Mouse (Mus musculus) frontal cortex, adult 2 months (tissue): ENCODE measurements around the gene Glb1. TPM values are rescaled to one million over a fixed set of nuclear protein-coding genes. Genes with fewer than 3 reads are reported as not detected.
"Not testable (repeated sequence)": the region's sequence is repeated elsewhere in the genome, so short reads cannot be mapped to it uniquely, and the experiment has no call there.

Experiments
- DNase-seq, 2 experiments: peaks; one replicate each; pipeline ENCODE4 v3.0.0; 2022; ENCODE audit warnings: low spot score in 1 of 2; ENCODE audit errors: extremely low spot score in 1 of 2
- polyA plus RNA-seq: library from polyadenylated mRNA; depleted of rRNA; stranded (reverse); fragments of >200 nt; gene quantifications from 2 replicates; pipeline ENCODE4 v1.2.3, GENCODE M21; 2012

Glb1 gene
- polyA plus RNA-seq, 1 experiment = 23.9 TPM

DNA sequence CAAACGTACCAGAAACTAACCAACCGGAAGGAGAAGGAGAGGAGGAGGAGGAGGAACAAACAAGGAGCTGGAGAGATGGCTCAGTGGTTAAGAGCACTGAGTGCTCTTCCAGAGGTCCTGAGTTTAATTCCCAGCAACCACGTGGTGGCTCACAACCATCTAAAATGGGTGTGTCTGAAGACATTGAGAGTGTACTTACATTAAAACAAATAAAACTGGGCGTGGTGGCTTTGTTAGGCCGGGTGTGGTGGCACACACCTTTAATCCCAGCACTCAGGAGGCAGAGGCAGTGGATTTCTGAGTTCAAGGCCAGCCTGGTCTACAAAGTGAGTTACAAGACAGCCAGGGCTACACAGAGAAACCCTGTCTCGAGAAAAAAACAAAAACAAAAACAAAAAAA is 6.7 kb upstream of the Glb1 start:
- DNase-seq = not testable (repeated sequence)

DNA sequence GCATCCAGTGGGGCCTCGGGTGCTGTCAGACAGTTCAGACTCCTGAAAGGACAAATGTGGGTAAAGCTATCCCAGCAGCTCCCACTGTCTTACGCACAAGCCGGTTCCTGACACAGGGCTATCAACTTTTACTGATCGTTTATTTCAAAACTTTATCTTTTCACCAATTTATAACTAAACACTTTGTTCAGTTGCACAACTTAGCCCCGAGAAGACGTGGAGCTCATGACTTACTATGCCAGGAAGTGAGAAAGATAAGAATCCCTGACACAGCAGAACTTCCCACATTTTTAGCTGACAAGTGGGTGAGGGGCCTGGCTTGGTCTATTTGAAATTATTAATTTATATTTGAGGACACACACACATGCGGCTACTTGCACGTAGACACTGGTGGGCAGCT is 6.2 kb upstream of the Glb1 start:
- no peak for DNase-seq

DNA sequence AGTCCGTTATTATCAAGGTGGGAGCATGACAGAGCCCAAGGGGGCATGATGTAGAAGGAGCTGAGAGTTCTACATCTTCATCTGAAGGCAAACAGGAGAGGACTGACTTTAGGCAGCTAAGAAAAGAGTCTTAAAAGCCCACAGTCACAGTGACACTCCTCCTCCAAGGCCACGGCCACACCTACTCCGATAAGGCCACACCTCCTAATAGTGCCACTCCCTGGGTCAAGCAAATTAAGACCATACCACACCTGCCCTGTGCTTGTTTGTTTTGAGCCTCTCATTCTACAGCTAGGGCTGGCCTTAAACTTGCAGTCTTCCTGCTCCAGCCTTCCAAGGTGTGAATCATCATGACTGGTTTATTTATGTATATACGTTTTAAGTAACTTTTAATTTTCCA is 5.6 kb upstream of the Glb1 start:
- no peak for DNase-seq

DNA sequence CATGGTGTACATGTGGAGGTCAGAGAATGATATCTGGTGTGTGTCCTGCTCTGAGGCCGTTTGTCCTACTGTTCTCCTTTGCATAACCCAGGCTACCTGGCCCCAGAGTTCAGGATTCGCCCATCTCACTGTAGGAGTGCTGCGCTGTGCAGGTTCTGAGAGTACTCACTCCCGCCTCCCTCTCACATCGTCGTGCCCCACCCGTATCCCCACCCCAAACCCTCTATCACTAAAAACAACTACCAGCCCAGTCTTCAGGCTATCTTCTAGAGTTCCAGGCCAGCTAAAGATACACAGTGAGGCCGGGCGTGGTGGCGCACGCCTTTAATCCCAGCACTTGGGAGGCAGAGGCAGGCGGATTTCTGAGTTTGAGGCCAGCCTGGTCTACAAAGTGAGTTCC is 1.2 kb upstream of the Glb1 start:
- no peak for DNase-seq

DNA sequence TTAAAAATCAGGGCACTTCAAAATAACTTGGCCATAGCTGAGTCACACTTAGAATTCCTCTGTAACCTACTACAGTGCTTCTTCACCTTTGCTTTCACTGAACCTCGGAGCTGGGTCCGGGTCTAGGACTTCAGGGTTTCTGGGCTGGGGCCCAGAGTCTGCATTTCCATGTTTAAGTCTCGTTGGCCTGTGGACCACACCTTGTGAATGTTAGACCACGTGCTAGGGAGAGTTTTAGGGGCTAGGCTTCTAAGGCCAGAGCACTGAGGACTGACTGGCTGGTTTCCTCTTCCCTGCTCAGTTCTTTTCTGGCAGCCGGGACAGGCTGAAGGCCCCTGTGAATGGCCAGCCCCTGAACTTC is 308 bp upstream of the Glb1 start:
- DNase-seq = peak; percentile 11 to 14

DNA sequence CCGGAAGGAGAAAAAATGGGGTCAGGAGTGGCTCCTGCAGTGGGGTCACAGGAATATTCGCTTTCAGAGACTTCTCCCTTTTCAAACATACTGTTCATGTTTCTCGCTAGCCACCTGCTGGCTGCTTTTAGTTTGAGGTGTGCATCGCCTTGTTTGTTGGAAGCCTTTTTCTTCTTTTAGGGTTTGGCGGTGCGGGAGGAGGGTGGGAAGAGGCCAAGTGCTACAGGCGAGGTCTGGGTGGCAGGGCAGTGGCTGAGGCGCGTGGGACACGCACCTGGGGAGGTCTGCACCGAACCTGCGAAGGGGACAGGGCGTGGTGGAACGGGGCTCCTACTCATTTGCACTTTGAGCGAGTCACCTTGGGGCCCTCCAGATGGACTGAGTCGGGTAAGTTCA is 807 bp downstream of the Glb1 start:
- DNase-seq = no peak

DNA sequence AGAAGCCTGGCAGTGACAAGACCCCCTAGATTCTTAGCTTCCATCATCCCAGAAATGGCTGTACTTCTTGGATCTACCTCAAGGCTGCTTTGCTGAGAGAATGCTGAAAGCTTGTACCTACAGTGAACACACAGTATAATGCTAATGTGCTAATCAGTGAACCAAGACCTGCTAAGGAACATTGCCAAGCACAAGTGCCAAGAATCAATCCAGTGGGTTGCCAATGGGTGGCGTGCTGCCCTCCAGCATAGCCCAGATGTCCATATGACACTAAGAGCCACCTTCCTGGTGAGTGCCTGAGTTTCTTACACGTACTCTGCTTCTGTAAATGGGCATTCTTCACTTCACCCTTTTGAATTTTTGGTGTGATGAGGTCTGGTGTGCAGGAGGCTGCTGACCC is 6.8 kb downstream of the Glb1 start:
- no peak for DNase-seq

DNA sequence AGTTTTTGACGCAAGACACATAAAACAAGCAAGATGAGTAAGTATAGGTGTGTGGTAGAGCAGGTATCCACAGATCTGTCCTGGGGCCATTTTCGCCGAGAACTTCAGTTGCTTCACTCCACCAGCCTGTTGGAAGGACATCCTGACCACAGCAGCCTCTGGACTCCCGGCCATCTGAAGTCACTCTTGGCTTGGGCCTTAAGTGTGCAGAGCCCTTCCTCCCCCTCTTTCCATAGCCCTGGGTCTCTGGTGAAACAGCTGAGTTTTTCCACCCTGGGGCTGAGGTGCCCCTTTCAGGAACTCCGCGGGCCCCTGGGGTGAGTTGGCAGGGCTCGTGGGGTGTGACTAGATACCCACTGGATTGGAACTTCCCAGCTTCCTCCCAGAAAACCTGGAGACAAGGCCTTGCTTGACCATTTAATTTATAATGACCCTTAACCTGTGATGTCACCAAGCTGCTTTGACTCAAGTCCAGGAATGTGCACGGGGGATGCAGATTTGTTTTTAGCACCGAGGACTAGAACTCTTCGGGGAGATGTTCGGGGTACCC is 9.5 kb downstream of the Glb1 start:
- no peak for DNase-seq

DNA sequence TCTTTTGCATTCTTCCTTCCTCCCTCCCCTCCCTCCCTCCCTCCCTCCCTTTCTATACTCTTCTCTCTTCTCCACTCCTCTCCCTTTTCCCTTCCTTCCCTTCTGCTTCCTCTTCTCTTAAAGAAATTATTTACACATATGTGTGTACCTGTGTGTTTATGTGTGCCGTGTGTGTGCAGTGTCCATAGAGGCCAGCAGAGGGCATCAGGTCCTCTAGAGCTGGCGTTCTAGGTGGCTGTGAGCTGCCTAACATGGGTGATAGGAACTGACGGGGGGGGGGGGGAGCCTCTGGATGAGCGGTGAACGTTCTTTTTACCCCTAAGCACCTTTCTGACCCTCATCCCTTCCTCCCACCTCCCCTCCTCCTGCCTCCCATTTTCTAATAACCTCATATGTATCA is 10.4 kb downstream of the Glb1 start:
- no peak for DNase-seq

DNA sequence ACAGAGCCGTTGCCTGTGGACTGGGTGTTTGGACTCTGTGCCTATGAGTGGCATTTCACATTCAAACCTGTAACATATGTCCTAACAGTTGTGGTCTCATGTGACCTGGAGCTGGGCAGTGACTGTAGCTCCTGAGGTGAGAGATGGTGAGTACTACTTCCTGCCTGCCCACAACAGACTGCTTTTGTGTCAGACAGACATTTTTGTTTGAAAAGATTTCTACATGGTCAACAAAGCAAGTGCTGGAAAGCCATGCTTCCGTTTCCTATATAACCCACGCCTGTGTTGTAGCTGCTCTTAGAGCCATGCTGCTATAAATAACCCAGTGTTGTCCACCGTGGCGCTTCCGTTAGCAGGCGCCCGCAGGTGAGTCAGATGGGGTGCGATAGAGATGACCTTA is 11.5 kb downstream of the Glb1 start:
- no peak for DNase-seq

DNA sequence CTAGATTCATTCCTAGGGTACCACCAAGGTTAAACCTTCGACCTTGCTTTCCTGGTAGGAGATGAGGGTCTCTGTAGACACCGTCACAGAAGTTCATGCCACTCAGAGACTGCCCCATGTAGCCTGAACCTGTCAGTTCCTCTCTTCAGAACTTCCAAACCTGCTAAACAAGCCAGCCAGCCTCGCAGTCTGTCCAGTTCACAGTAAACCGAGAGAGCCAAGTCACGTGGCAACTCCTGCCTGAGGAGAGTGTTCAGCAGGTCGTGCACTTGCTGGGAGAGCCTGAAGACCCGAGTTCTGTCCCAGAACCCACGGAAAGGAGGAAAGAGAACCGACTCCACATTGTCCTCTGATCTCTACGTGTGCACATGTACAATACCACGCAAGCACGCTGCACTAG is 13.0 kb downstream of the Glb1 start:
- no peak for DNase-seq

DNA sequence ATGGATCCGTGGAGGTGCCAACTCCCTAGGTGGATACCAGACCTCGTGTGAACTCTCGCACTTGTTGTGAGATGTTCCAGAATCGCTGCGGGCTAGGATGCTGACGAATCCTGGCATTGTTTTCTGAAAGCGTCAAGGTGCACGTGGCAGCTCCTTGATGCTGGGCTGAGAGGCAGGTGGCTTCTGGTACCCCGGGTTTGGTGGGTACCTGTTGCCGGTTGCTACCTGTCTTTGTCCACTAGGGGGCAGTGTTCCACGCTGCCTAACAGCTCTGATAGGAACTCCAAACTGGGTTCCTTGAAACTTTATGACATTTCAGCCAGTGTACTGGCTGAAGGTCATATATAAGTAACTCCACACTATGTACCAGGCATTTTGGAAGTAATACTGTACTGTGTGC is 14.8 kb downstream of the Glb1 start:
- DNase-seq = peak in 1 of 2 experiments; percentile 67

DNA sequence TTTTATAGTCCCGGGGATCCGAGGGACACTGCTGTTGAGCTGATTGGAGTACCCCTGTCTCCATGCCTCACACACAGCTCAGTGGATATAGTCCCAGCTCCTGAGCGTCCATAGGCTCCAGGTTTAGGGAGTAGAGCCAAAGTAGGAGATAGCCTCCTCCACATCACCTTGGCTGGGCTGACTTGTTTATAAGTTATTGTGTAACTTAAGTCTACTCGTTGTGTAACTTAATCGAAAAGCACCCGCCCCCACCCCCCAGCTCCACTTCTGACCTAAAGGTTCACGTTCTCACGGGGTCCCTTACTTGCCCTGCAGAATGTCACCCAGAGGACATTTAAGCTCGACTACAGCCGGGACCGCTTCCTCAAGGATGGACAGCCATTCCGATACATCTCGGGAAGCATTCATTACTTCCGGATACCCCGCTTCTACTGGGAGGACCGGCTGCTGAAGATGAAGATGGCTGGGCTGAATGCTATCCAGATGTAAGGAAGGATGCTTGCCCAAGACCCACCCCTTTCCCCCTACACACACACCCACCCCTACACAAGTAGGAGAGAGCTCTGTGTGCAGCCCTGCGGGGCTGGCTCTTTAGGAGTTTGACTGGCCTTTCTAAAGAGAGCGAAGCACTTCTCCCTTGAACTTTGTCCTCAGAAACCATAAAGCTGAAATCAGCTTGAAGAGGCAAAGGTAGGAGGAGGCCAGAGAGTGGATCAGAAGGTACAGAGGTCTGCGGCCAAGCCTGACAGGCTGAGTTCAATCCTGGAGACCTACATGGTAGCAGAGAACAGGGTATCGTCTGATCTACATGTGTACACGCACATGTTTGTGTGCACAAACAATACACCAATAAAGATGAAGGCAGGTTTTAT is 16.0 kb downstream of the Glb1 start:
- DNase-seq = no peak

DNA sequence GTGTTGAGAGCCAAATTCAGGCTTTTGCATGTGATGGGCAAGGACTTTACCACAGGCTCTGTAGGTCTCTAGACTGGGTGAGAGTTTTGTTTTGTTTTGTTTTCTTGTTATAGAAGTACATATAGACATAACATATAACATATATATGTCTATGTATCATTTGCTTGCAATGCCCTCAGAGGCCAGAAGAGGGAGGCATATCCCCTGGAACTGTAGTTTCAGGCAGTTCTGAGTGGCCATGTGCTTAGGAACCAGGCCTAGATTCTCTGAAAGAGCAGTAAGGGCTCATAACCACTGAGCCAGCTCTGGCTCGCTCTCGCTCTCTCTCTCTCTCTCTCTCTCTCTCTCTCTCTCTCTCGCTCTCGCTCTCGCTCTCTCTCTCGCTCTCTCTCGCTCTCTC is 17.3 kb downstream of the Glb1 start:
- DNase-seq = peak in 1 of 2 experiments; percentile 51

DNA sequence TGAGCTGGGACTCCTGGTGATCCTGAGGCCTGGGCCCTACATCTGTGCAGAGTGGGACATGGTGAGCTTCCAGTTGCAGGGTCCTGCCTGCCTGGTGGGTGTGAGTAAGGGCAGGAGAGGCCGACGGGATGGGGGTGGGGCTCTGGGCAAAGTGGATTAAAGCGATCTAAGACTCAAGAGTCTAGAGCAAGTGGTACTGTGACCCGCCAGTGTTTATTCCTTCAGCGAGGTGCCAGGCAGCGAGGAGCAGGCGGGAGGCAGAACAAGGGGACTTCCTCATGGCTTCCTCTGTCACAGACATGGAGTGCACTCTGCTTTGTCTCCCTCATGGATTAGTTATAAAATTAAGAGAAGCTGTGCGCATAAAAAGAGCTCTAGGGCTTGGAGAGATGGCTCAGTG is 19.6 kb downstream of the Glb1 start:
- no peak for DNase-seq

DNA sequence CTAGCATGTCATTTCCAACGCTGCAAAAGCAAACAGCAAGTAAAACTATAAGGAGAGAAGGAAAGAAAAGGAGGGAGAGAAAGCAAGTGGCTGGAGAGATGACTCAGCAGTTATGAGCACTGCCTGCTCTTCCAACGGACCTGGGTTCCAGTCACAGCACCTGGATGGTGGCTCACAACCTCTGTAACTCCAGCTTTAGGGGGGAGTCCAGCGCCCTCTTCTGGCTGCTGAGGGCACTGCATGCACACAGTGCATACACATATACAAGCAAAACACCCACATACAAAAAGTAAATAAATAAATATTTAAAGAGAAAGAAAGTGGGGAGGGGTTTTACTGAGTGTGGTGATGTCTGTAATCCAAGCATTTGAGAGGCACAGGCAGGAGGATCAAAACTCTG is 20.2 kb downstream of the Glb1 start:
- no peak for DNase-seq

DNA sequence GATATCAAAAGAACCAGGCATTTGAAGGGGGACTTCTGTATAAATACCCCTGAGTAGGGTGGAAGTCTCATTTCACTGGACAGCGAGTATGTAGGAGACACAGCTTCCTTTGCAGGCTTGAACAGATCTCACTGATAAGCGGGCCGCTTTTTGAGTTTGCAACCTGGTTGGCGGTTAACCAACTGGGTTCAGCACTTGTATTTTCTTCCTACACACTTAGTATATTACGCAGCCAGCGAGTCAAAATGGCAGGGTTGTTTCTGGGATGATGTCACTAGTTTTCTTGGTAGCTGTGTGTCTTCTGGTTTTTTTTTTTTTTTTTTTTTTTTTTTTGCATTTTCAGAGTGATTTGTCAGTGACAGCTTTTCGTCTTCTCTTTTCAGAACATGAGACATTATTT is 20.9 kb downstream of the Glb1 start:
- no peak for DNase-seq

DNA sequence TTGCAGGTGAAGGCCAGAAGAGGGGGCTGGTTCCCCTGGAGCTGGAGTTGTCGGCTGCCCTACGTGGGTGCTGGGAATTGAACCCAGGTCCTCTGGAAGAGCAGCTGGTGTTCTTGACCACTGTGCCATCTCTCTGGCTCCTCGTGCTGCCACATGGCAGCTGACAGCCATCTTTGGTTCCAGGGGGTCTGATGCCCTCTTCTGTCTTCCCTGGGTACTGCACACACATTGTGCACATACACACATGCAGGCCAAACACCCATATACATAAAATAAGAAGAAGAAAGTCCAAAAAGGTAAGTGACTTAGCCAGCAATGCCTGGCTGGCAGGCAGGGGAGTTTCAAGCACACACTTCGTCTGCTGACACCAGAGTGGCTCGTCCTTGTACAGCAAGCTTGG is 24.7 kb downstream of the Glb1 start:
- no peak for DNase-seq

DNA sequence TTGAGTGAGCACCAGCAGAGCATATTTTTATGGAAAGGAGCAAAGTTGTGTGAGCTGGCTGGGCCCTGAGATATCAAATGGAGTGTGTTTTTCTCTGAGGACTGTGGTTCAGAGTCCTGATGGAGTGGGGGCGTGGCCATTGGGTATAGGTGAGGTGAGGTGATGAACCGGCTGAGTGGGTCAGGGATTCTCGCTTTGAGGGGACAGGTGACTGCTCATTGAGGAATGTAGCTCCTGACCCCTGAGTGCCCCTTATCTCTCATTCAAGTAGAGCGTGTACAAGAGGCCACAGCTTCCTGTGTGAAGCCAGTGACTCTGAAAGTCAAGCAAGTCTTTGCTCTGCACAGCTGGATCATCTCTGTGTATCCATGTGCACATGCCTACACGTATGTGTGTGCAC is 25.3 kb downstream of the Glb1 start:
- no peak for DNase-seq

DNA sequence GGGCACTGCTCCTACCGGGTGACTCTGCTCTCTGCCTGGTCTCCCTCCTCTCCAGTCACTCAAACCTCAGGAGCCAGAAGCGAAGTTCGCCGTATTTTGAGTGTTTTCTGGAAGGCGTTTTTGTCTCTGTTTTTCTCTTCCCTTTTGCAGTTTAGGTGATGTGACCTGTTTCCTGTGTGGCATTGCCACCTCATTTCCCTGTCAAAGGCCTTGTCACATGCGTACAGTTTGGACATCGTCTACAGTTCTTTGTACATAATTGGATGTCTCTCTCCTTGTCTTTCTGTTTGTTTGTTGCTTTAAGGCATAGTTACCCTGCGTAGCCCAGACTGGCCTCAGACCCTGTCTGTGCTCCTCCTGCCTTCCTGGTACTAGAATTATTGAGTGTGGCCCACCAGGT is 26.5 kb downstream of the Glb1 start:
- no peak for DNase-seq

DNA sequence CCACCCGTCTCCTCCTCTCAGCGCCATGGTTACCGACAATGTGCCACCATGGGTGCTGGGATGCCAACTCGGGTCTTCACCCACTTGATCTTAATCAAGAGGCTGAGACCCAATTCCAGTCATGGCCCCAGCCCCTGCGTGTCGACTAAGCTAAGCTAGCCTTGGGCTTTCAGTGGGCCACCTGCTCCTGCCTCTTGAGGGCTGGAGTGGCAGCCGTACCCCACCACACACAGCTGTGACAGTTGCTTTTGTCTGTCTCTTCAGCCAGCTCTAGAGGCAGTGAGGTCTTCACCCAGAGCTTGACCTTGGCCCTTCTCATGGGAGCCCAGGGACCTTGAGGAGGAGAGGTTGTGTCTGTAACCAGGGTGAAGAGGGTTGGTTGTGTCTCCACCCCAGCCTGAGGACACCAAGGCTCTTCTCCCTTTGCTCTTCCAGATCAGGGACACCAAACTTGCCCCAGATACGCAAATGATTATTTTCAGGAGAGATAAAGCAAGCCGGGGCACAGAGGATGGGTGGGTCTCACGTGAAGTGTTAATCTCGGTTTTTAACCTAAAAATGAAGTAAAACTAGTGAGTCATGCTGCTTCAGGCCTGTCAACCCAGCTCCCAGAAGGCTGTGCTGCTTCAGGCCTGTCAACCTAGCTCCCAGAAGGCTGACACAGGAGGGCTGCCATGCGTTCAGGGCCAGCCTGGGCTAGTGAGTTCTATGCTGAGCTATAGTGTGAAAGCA is 27.4 kb downstream of the Glb1 start:
- DNase-seq = no peak

DNA sequence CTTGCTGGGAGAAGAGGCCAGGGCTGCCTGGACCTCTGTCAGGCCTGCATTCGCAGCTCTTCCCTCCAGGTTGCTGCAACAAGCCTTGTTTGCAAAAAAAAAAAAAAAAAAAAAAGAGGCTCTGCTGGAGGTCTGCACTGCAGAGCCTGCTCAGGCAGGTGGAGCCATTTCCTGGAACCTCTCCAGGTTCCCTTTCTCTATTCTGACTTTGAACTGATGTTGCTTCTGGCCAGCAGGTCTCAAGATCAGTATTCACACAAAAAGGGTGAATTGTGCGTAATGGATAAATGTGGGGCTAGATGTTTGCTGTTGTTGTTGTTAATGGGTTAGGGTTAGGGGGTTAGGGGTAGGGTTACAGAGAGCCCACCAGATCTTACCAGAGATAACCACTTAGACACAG is 34.8 kb downstream of the Glb1 start:
- DNase-seq = no peak
